Mouse (Mus musculus): ENCODE measurements around the gene Pqlc3. TPM values are rescaled to one million over a fixed set of nuclear protein-coding genes. Genes with fewer than 3 reads are reported as not detected.

Gene Pqlc3
- polyA plus RNA-seq, 1 experiment, result 145 TPM

DNA sequence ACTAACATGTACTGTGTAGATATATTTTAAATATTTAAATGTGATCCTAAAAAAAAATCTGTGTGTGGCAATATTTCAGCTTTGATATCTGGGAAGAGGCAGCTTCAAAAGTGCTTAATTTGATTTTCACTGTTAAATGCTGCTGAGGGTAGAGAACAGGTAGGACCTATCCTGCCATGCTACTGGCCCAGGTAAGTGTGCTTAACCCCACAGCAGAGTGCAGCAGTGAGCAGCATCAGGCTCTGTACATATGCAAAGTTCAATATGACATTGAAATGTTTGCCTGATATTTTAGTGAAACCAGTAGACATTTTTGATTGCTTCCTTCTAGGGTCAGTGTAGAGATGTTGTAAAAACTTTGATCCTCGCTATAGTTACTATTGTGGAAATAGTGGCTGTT is 14.4 kb downstream of the Pqlc3 start:
- Histone ChIP-seq H3K4me1 (ENCODE audit: control insufficient read depth, insufficient read depth, low read length) (no peaks in the 10 kb centered on the region), H3K27ac (ENCODE audit: insufficient read depth, low read depth, low read length) (no peak overlapping the region), H3K4me3 (ENCODE audit: insufficient read depth, low read length) (no peak overlapping the region)
- TF ChIP-seq CTCF (IDR thresholded peaks at IDR 0.05; ENCODE audit: low read depth, low read length) (no peak), POLR2A (IDR thresholded peaks at IDR 0.05; ENCODE audit: borderline replicate concordance, low read depth, low read length) (no peak)

DNA sequence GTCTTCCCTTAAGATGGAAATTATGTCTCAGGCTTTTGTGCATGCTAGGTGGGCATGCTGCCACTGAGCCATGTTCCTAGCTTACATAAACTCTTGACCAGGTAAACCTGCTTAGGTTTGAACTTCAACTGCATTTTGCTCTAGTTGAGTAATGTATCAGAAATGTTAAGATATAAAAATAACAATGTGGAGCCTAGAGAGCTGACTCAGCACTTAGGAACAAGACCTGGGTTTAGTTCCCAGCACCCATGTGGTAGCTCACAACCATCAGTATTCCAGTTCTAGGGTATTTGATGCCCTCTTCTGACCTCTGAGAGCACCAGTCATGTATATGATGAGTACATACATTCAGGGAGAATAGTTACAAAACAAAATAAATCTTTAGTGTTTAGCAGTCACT is 23.1 kb downstream of the Pqlc3 start:
- TF ChIP-seq CTCF (IDR thresholded peaks at IDR 0.05; ENCODE audit: low read depth, low read length), result no peak
- no peak for TF ChIP-seq POLR2A (IDR thresholded peaks at IDR 0.05; ENCODE audit: borderline replicate concordance, low read depth, low read length)
- H3K27ac ChIP-seq (ENCODE audit: insufficient read depth, low read depth, low read length), result no peak overlapping the region

DNA sequence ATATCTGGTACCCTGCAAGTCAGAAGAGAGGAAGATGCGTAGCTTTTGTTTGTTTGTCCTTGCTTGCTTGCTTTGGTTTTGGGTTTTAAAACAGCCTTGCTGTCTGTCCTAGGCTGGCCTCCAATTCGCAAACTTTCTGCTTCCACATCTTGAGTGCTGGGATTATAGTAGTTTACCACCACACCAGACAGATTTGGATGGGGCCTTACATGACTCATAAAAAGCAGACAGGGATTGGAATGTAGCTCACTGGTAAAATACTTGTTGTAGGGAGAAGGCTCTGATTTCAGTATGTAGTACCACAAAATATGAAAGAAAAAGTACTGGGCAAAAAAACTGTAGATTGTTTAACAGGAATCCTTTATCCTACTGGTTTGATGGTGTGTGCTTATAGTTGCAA is 33.4 kb downstream of the Pqlc3 start:
- no peaks in the 10 kb centered on the region for H3K4me1 ChIP-seq (ENCODE audit: control insufficient read depth, insufficient read depth, low read length)
- H3K4me3 ChIP-seq (ENCODE audit: insufficient read depth, low read length), result no peak overlapping the region
- no peak overlapping the region for H3K27ac ChIP-seq (ENCODE audit: insufficient read depth, low read depth, low read length)
- TF ChIP-seq CTCF (IDR thresholded peaks at IDR 0.05; ENCODE audit: low read depth, low read length) (no peak), POLR2A (IDR thresholded peaks at IDR 0.05; ENCODE audit: borderline replicate concordance, low read depth, low read length) (no peak)

More for the DNA sequence above, 23.1 kb downstream of the Pqlc3 start:
- Histone ChIP-seq H3K4me3 (ENCODE audit: insufficient read depth, low read length) (no peak overlapping the region), H3K4me1 (ENCODE audit: control insufficient read depth, insufficient read depth, low read length) (no peaks in the 10 kb centered on the region)

DNA sequence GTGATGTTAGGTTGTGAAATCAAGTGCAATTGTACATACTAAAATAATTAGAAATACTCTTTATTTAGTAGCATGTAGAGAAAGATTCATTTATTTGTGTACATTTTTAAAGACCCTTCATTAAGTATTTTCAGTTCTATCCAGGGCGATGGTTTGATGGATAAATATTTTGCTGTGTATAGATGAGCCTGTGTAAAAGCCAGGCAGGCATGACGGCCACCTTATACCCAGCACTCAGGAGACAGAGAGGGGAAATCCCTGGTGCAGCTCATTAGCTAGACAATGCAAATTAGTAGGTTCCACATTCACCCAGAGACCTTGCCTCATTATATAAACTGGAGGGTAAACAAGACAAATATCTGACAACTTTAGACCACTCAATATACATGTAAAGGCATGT is 36.9 kb downstream of the Pqlc3 start:
- Histone ChIP-seq H3K4me1 (ENCODE audit: control insufficient read depth, insufficient read depth, low read length) (no peaks in the 10 kb centered on the region), H3K4me3 (ENCODE audit: insufficient read depth, low read length) (no peak overlapping the region), H3K27ac (ENCODE audit: insufficient read depth, low read depth, low read length) (no peak overlapping the region)
- no peak for TF ChIP-seq CTCF (IDR thresholded peaks at IDR 0.05; ENCODE audit: low read depth, low read length)
- TF ChIP-seq POLR2A (IDR thresholded peaks at IDR 0.05; ENCODE audit: borderline replicate concordance, low read depth, low read length), result no peak

DNA sequence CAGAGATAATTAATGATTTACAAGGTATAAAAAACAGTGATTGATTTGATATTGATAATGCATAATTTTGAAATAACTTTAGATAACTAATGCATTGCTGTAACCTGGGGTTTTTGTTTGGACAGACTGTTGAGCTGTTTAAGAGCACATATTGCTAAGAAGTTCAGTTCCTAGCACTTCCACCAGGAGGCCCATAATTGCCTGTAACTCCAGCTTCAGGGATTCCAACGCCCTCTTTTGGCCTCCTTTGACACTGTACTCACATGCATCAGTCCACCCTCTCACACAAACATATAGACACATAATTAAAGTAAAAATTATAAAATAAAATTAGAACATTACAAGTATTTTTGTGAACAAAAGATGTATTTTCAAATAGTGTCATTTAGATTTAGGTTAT is 41.4 kb downstream of the Pqlc3 start:
- no peak overlapping the region for H3K4me3 ChIP-seq (ENCODE audit: insufficient read depth, low read length)
- no peak for TF ChIP-seq POLR2A (IDR thresholded peaks at IDR 0.05; ENCODE audit: borderline replicate concordance, low read depth, low read length)
- no peak for TF ChIP-seq CTCF (IDR thresholded peaks at IDR 0.05; ENCODE audit: low read depth, low read length)
- H3K4me1 ChIP-seq (ENCODE audit: control insufficient read depth, insufficient read depth, low read length), result peaks cover 5% of the 10 kb centered on the region
- no peak overlapping the region for H3K27ac ChIP-seq (ENCODE audit: insufficient read depth, low read depth, low read length)

DNA sequence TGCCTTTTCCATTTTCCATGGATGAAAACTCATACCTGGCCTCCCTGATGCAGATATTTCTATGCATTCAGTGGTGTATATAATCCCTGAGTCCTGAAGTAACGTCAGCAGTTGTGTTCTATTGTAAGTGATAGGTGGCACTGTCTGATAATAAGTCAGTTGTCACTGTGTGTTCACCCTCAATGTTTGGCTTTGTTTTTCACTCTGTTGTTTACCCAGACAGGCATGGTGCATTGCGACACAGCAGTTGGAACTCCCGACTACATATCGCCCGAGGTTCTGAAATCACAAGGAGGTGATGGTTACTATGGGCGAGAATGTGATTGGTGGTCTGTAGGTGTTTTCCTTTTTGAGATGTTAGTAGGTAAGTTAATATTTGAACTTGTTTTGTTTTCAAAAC is 52.0 kb downstream of the Pqlc3 start:
- TF ChIP-seq CTCF (IDR thresholded peaks at IDR 0.05; ENCODE audit: low read depth, low read length) (no peak), POLR2A (IDR thresholded peaks at IDR 0.05; ENCODE audit: borderline replicate concordance, low read depth, low read length) (no peak)
- Histone ChIP-seq H3K4me1 (ENCODE audit: control insufficient read depth, insufficient read depth, low read length) (no peaks in the 10 kb centered on the region), H3K4me3 (ENCODE audit: insufficient read depth, low read length) (no peak overlapping the region), H3K27ac (ENCODE audit: insufficient read depth, low read depth, low read length) (no peak overlapping the region)

DNA sequence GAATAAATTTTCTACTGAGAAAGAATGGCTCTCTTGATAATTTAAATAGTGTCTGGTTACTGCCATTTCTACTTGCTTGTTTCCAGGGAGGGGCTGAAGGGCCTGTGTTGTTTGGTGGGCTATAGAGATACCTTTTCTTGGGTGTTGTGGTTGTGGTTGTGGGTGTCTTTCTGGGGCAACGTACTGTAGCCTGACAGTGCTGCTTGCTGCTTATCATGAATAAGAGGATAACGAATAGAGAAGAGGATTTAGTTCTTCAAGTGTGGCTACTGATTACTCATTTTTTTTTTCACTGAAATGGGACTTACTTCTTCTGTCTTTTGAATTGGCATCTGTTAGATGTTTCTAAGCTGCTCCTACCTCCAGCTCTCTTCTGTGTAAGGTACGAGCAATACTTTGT is 58.2 kb downstream of the Pqlc3 start:
- Histone ChIP-seq H3K4me1 (ENCODE audit: control insufficient read depth, insufficient read depth, low read length) (no peaks in the 10 kb centered on the region), H3K27ac (ENCODE audit: insufficient read depth, low read depth, low read length) (no peak overlapping the region), H3K4me3 (ENCODE audit: insufficient read depth, low read length) (no peak overlapping the region)
- TF ChIP-seq CTCF (IDR thresholded peaks at IDR 0.05; ENCODE audit: low read depth, low read length), result no peak
- TF ChIP-seq POLR2A (IDR thresholded peaks at IDR 0.05; ENCODE audit: borderline replicate concordance, low read depth, low read length), result no peak

Other genes starting within 250 kb of the Pqlc3 start
- gene Greb1, start 199.5 kb downstream of the Pqlc3 start, polyA plus RNA-seq (2012; ENCODE audit: insufficient read depth, insufficient read length, missing spikeins), result not detected in 2 replicates
- 16.3 and 19.0 TPM in 2 replicates for gene E2f6, start 189.4 kb downstream of the Pqlc3 start, polyA plus RNA-seq (2012; ENCODE audit: insufficient read depth, insufficient read length, missing spikeins)
- 46.8 and 47.9 TPM in 2 replicates for gene Rock2, start 105.5 kb downstream of the Pqlc3 start, polyA plus RNA-seq (2012; ENCODE audit: insufficient read depth, insufficient read length, missing spikeins)
- 0.27 and 1.1 TPM in 2 replicates for gene 2410004P03Rik, start 11.3 kb upstream of the Pqlc3 start, polyA plus RNA-seq (2012; ENCODE audit: insufficient read depth, insufficient read length, missing spikeins)
- not detected in 2 replicates for gene Kcnf1, start 176.5 kb upstream of the Pqlc3 start, polyA plus RNA-seq (2012; ENCODE audit: insufficient read depth, insufficient read length, missing spikeins)

Data from bone marrow macrophage, adult 2 months (primary cell).